Mouse (Mus musculus) stomach, postnatal 0 days (tissue): Measurements from ENCODE around the gene Nek9. TPM values are rescaled to one million over a fixed set of nuclear protein-coding genes. Genes with fewer than 3 reads are reported as not detected.
A peak's percentile ranks its signal among the peaks of the same experiment; 100 is the strongest.

ENCODE experiments used
- ATAC-seq: fragments of 200-750 bp; cut with Nextera tagmentation; 2 replicates; pipeline ENCODE4 v1.8.0; 2017; ENCODE audit not compliant: low FRiP score, low TSS enrichment
- DNase-seq: peaks from one replicate; pipeline ENCODE4 v3.0.0-alpha.2; 2016; ENCODE audit warnings: low spot score
- H3K27ac ChIP-seq: fragments of 300-500 bp; sonication (generic); replicated peaks from 2 replicates; pipeline ENCODE4 v1.5.1; 2014; ENCODE audit warnings: mild to moderate bottlenecking, control low read depth
- H3K27me3 ChIP-seq: fragments of 300-500 bp; sonication (generic); 2 replicates; pipeline ENCODE4 v1.6.1; 2014; ENCODE audit warnings: low read length; ENCODE audit not compliant: control insufficient read depth, insufficient read depth
- H3K36me3 ChIP-seq: fragments of 300-500 bp; sonication (generic); 2 replicates; pipeline ENCODE4 v1.6.1; 2014; ENCODE audit warnings: low read length, mixed read lengths; ENCODE audit not compliant: control insufficient read depth, insufficient read depth
- H3K4me1 ChIP-seq: fragments of 300-500 bp; sonication (generic); replicated peaks from 2 replicates; pipeline ENCODE4 v1.6.1; 2014; ENCODE audit warnings: antibody characterized with exemption; ENCODE audit not compliant: control insufficient read depth, insufficient read depth
- H3K4me2 ChIP-seq: fragments of 300-500 bp; sonication (generic); replicated peaks from 2 replicates; pipeline ENCODE4 v1.6.1; 2014; ENCODE audit warnings: low read depth, mild to moderate bottlenecking, control low read depth, moderate library complexity
- H3K4me3 ChIP-seq: fragments of 300-500 bp; sonication (generic); 2 replicates; pipeline ENCODE4 v1.5.1; 2014; ENCODE audit warnings: low read depth, low read length, control low read depth
- H3K9ac ChIP-seq: fragments of 300-500 bp; sonication (generic); 2 replicates; pipeline ENCODE4 v1.6.1; 2014; ENCODE audit warnings: mild to moderate bottlenecking, low read length, control low read depth, mixed read lengths
- H3K9me3 ChIP-seq: fragments of 300-500 bp; sonication (generic); 2 replicates; pipeline ENCODE4 v1.6.1; 2016; ENCODE audit warnings: low read length; ENCODE audit not compliant: control insufficient read depth
- CTCF ChIP-seq: IDR thresholded peaks from 2 replicates; pipeline ENCODE4 v1.5.1; 2016; ENCODE audit warnings: antibody characterized with exemption, low read depth, mild to moderate bottlenecking, moderate library complexity
- EP300 ChIP-seq: optimal IDR thresholded peaks from 2 replicates; pipeline ENCODE3; 2016; ENCODE audit warnings: antibody characterized with exemption
- WGBS: fragments of 180-500 bp; shearing (Covaris S2); extraction: QIAGEN DNeasy Blood & Tissue Kit; methylation state at CpG from one replicate; pipeline ENCODE4 v1.1.7; 2014; 5-methylcytosine and 5-hydroxymethylcytosine counted together
- polyA plus RNA-seq: library from polyadenylated mRNA; unstranded; fragments of >200 nt; fragmentation: Nextera tagmentation; extraction: Ambion mirVana; gene quantifications from 2 replicates; pipeline ENCODE4 v1.2.1, GENCODE M21; 2015

Gene Nek9
- polyA plus RNA-seq, 1 experiment from 2014 or later = 7.2 TPM

GRCm38 (mm10) chr12:85291541-85291940 lies 47.6 kb downstream of the Nek9 start:
- TF ChIP-seq CTCF = no peak
- TF ChIP-seq EP300 = no peak
- H3K4me1 ChIP-seq = no peaks in the 10 kb centered on the region
- no peak overlapping the region for H3K9ac ChIP-seq
- DNase-seq = no peak
- H3K4me2 ChIP-seq = no peak overlapping the region
- no peak for ATAC-seq
- H3K36me3 ChIP-seq = no peaks in the 10 kb centered on the region
- no peaks in the 10 kb centered on the region for H3K9me3 ChIP-seq
- no peaks in the 10 kb centered on the region for H3K27me3 ChIP-seq
- H3K27ac ChIP-seq = no peak overlapping the region
- no peak overlapping the region for H3K4me3 ChIP-seq

- no peaks in the 10 kb centered on the region for H3K27me3 ChIP-seq
- TF ChIP-seq CTCF = no peak
- no peak for TF ChIP-seq EP300
- WGBS = 80% methylated on average over 10 of the region's 10 CpGs
- DNase-seq (no peak), ATAC-seq (no peak)
- no peaks in the 10 kb centered on the region for H3K9me3 ChIP-seq
- H3K36me3 ChIP-seq = no peaks in the 10 kb centered on the region
- no peak overlapping the region for H3K27ac ChIP-seq
- H3K9ac ChIP-seq = no peak overlapping the region
- no peak overlapping the region for H3K4me3 ChIP-seq
- no peaks in the 10 kb centered on the region for H3K4me1 ChIP-seq
- 0 out of 2 replicates have a peak overlapping the region, but pooled peaks have one; percentile 26 for H3K4me2 ChIP-seq
These were observed 48.5 kb downstream of the Nek9 start for GRCm38 (mm10) chr12:85290633-85291032.

- DNase-seq (peak; percentile 61), ATAC-seq (peak; percentile 45; the same call in 1 of the 2 replicates)
- Histone ChIP-seq H3K27ac (peak overlapping the region; percentile 83), H3K4me3 (peak overlapping the region; percentile 41; the same call in 1 of the 2 replicates), H3K4me2 (peak overlapping the region; percentile 66), H3K36me3 (no peaks in the 10 kb centered on the region), H3K9ac (peak overlapping the region; percentile 31; the same call in 1 of the 2 replicates), H3K9me3 (no peaks in the 10 kb centered on the region), H3K27me3 (no peaks in the 10 kb centered on the region), H3K4me1 (no peaks in the 10 kb centered on the region)
- peak; percentile 32 for TF ChIP-seq EP300
- no peak for TF ChIP-seq CTCF
- WGBS = 29% methylated on average over 24 of the region's 24 CpGs
These were observed 49.8 kb downstream of the Nek9 start for GRCm38 (mm10) chr12:85289157-85290000.

GRCm38 (mm10) chr12:85288486-85289156 lies 50.5 kb downstream of the Nek9 start, which contains the start of gene Zc2hc1c:
Gene Zc2hc1c (plus strand): TSS chr12:85288591.
- Histone ChIP-seq H3K9me3 (no peaks in the 10 kb centered on the region), H3K27ac (peak within 1 kb of the TSS; percentile 83), H3K36me3 (no peaks in the 10 kb centered on the region), H3K4me2 (peak within 1 kb of the TSS; percentile 66), H3K27me3 (no peaks in the 10 kb centered on the region), H3K4me3 (peak within 1 kb of the TSS; percentile 41), H3K4me1 (no peaks in the 10 kb centered on the region), H3K9ac (peak within 1 kb of the TSS; percentile 59)
- TF ChIP-seq CTCF (no peak), EP300 (no peak)
- peak; percentile 89 for DNase-seq
- WGBS = 4% methylated on average over 30 of the region's 31 CpGs
- ATAC-seq = peak; percentile 88

- DNase-seq (peak; percentile 48), ATAC-seq (peak; percentile 70)
- TF ChIP-seq CTCF = no peak
- no peak for TF ChIP-seq EP300
- H3K4me3 ChIP-seq = peak within 1 kb of the TSS; percentile 41
- no peaks in the 10 kb centered on the region for H3K36me3 ChIP-seq
- H3K27ac ChIP-seq = peak within 1 kb of the TSS; percentile 83
- H3K27me3 ChIP-seq = no peaks in the 10 kb centered on the region
- H3K9ac ChIP-seq = peak within 1 kb of the TSS; percentile 59
- peak within 1 kb of the TSS; percentile 66 for H3K4me2 ChIP-seq
- WGBS = 10% methylated on average over 21 of the region's 21 CpGs
- no peaks in the 10 kb centered on the region for H3K9me3 ChIP-seq
- H3K4me1 ChIP-seq = no peaks in the 10 kb centered on the region
These were observed 51.2 kb downstream of the Nek9 start, which contains the start of gene Acyp1 for GRCm38 (mm10) chr12:85287809-85288485. Gene Acyp1 (minus strand): TSS chr12:85288438.
